Mouse (Mus musculus): ENCODE measurements around the gene Klhl22. TPM values are rescaled to one million over a fixed set of nuclear protein-coding genes. Genes with fewer than 3 reads are reported as not detected.

Klhl22 gene
- polyA plus RNA-seq, 1 experiment from 2014 or later, result 29.0 TPM

GRCm38 (mm10) chr16:17838051-17838450, 78.6 kb downstream of the Klhl22 start, which contains the start of gene Car15:
TSS of gene Car15 (minus strand) at chr16:17838364.
- no peak within 1 kb of the TSS for H3K4me3 ChIP-seq (ENCODE audit: low read depth, low read length)
- 76% methylated on average over 6 of the region's 6 CpGs for WGBS
- no peak for TF ChIP-seq CTCF (IDR thresholded peaks at IDR 0.05; ENCODE audit: low read depth)

DNA sequence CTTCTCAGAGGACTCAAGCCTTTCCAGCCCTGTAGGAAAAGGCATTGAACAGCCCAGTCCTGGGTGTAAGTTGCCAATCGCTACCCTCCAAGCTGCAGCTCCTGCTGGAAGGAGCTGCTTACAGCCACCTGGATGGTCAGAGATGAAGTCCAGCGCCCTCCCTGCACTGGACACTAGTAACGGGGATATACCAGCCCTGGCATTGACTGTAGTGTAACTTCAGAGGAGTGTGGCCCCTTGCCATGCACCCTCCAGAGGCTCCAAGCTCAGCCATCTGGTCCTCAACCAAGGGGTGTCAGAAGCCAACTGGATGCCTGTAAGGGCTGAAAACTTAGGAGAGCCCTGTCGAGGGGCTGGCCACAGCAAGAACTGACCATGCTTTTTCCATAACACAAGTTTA, 80.6 kb downstream of the Klhl22 start:
- Histone ChIP-seq H3K9ac (ENCODE audit: low read depth, low read length) (no peak overlapping the region), H3K27me3 (replicated peaks; ENCODE audit: control insufficient read depth, insufficient read depth, low read length) (peaks cover 17% of the 10 kb centered on the region), H3K4me2 (replicated peaks; ENCODE audit: low read depth) (no peak overlapping the region), H3K4me1 (replicated peaks; ENCODE audit: control insufficient read depth, insufficient read depth, low read length) (no peaks in the 10 kb centered on the region), H3K27ac (ENCODE audit: low read depth, low read length) (no peak overlapping the region), H3K9me3 (ENCODE audit: control insufficient read depth) (no peaks in the 10 kb centered on the region), H3K36me3 (ENCODE audit: control insufficient read depth, insufficient read depth) (peaks cover 40% of the 10 kb centered on the region), H3K4me3 (ENCODE audit: low read depth, low read length) (no peak overlapping the region)
- ATAC-seq, result no peak
- TF ChIP-seq CTCF (IDR thresholded peaks at IDR 0.05; ENCODE audit: low read depth), result no peak
- WGBS, result 84% methylated on average over 4 of the region's 4 CpGs

More at GRCm38 (mm10) chr16:17838051-17838450, 78.6 kb downstream of the Klhl22 start, which contains the start of gene Car15:
- no peak within 1 kb of the TSS for H3K27ac ChIP-seq (ENCODE audit: low read depth, low read length)
- H3K9ac ChIP-seq (ENCODE audit: low read depth, low read length), result no peak within 1 kb of the TSS
- no peak for ATAC-seq
- H3K9me3 ChIP-seq (ENCODE audit: control insufficient read depth), result no peaks in the 10 kb centered on the region
- H3K4me2 ChIP-seq (replicated peaks; ENCODE audit: low read depth), result no peak within 1 kb of the TSS
- H3K36me3 ChIP-seq (ENCODE audit: control insufficient read depth, insufficient read depth), result peaks cover 21% of the 10 kb centered on the region
- peaks cover 36% of the 10 kb centered on the region for H3K27me3 ChIP-seq (replicated peaks; ENCODE audit: control insufficient read depth, insufficient read depth, low read length)
- 0 out of 2 replicates have a peak, but pooled peaks cover 3% of the 10 kb centered on the region for H3K4me1 ChIP-seq (replicated peaks; ENCODE audit: control insufficient read depth, insufficient read depth, low read length)

DNA sequence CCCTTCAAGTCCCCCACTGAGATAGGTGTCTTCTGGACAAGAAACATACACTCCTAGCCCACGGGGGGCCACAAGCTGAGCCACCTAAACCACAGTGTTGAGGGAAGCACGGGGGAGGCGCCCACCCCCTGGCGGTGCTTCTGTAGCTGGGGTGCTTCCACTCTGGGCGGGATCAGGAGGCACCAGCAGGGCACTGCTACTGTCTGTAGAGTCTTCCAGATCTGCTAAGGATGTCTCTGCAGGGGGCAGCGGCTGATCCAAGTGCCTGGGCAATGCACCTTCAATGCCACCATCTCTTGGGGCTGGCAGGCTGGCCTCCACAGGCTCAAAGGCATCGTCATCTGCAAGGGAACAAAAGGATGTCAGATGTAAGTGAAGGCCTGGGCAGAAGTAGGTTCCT, 83.0 kb downstream of the Klhl22 start:
- H3K9ac ChIP-seq (ENCODE audit: low read depth, low read length), result no peak overlapping the region
- H3K4me2 ChIP-seq (replicated peaks; ENCODE audit: low read depth), result no peak overlapping the region
- no peaks in the 10 kb centered on the region for H3K9me3 ChIP-seq (ENCODE audit: control insufficient read depth)
- H3K27ac ChIP-seq (ENCODE audit: low read depth, low read length), result peak overlapping the region; percentile 7; the same call in 1 of the 2 replicates
- H3K4me3 ChIP-seq (ENCODE audit: low read depth, low read length), result no peak overlapping the region
- no peak for ATAC-seq
- TF ChIP-seq CTCF (IDR thresholded peaks at IDR 0.05; ENCODE audit: low read depth), result no peak
- no peaks in the 10 kb centered on the region for H3K4me1 ChIP-seq (replicated peaks; ENCODE audit: control insufficient read depth, insufficient read depth, low read length)
- 93% methylated on average over 7 of the region's 7 CpGs for WGBS
- H3K36me3 ChIP-seq (ENCODE audit: control insufficient read depth, insufficient read depth), result peaks cover 62% of the 10 kb centered on the region
- H3K27me3 ChIP-seq (replicated peaks; ENCODE audit: control insufficient read depth, insufficient read depth, low read length), result no peaks in the 10 kb centered on the region

Other genes starting within 250 kb of the Klhl22 start
- gene Thap7, start 228.5 kb upstream of the Klhl22 start, polyA plus RNA-seq (2015; fragmentation: Nextera tagmentation; extraction: Ambion mirVana), result 65.1 and 67.4 TPM in 2 replicates
- gene Lrrc74b, start 198.4 kb upstream of the Klhl22 start, polyA plus RNA-seq (2015; fragmentation: Nextera tagmentation; extraction: Ambion mirVana), result 0.44 and 0.80 TPM in 2 replicates
- gene P2rx6, start 197.7 kb upstream of the Klhl22 start, polyA plus RNA-seq (2015; fragmentation: Nextera tagmentation; extraction: Ambion mirVana), result 0.73 and 1.1 TPM in 2 replicates
- gene Slc7a4, start 176.4 kb upstream of the Klhl22 start, polyA plus RNA-seq (2015; fragmentation: Nextera tagmentation; extraction: Ambion mirVana), result 28.3 and 31.0 TPM in 2 replicates
- gene Smpd4, start 140.3 kb upstream of the Klhl22 start, polyA plus RNA-seq (2015; fragmentation: Nextera tagmentation; extraction: Ambion mirVana), result 8.7 and 9.0 TPM in 2 replicates
- 8.0 and 9.4 TPM in 2 replicates for gene Ccdc74a, start 113.1 kb upstream of the Klhl22 start, polyA plus RNA-seq (2015; fragmentation: Nextera tagmentation; extraction: Ambion mirVana)
- 26.6 TPM in 2 replicates for gene Med15, start 26.7 kb upstream of the Klhl22 start, polyA plus RNA-seq (2015; fragmentation: Nextera tagmentation; extraction: Ambion mirVana)
- gene Scarf2, start 37.7 kb downstream of the Klhl22 start, polyA plus RNA-seq (2015; fragmentation: Nextera tagmentation; extraction: Ambion mirVana), result 6.3 and 6.9 TPM in 2 replicates
- not detected in 2 replicates for gene B830017H08Rik, start 73.5 kb downstream of the Klhl22 start, polyA plus RNA-seq (2015; fragmentation: Nextera tagmentation; extraction: Ambion mirVana)
- gene Car15, start 78.7 kb downstream of the Klhl22 start, polyA plus RNA-seq (2015; fragmentation: Nextera tagmentation; extraction: Ambion mirVana), result 0.39 and 0.59 TPM in 2 replicates
- gene Gm20518, start 132.1 kb downstream of the Klhl22 start, polyA plus RNA-seq (2015; fragmentation: Nextera tagmentation; extraction: Ambion mirVana), result not detected in 2 replicates
- 0.04 TPM in 1 of 2 replicates, not detected in the other for gene Tssk1, start 134.6 kb downstream of the Klhl22 start, polyA plus RNA-seq (2015; fragmentation: Nextera tagmentation; extraction: Ambion mirVana)
- 35.0 and 35.3 TPM in 2 replicates for gene Dgcr2, start 138.9 kb downstream of the Klhl22 start, polyA plus RNA-seq (2015; fragmentation: Nextera tagmentation; extraction: Ambion mirVana)
- not detected in 2 replicates for gene Tssk2, start 139.0 kb downstream of the Klhl22 start, polyA plus RNA-seq (2015; fragmentation: Nextera tagmentation; extraction: Ambion mirVana)
- gene Ess2, start 151.7 kb downstream of the Klhl22 start, polyA plus RNA-seq (2015; fragmentation: Nextera tagmentation; extraction: Ambion mirVana), result 12.2 and 12.5 TPM in 2 replicates
- not detected in 2 replicates for gene Gsc2, start 155.4 kb downstream of the Klhl22 start, polyA plus RNA-seq (2015; fragmentation: Nextera tagmentation; extraction: Ambion mirVana)
- 236 and 245 TPM in 2 replicates for gene Slc25a1, start 168.6 kb downstream of the Klhl22 start, polyA plus RNA-seq (2015; fragmentation: Nextera tagmentation; extraction: Ambion mirVana)
- not detected in 2 replicates for gene Vpreb2, start 220.8 kb downstream of the Klhl22 start, polyA plus RNA-seq (2015; fragmentation: Nextera tagmentation; extraction: Ambion mirVana)

All from intestine, postnatal 0 days (tissue).